Mouse (Mus musculus): ENCODE data around the gene BC034090. TPM values are rescaled to one million over a fixed set of nuclear protein-coding genes. Genes with fewer than 3 reads are reported as not detected.

The BC034090 gene
- total RNA-seq, 2 experiments from 2014 or later: 0.07 TPM; not detected in 1

DNA sequence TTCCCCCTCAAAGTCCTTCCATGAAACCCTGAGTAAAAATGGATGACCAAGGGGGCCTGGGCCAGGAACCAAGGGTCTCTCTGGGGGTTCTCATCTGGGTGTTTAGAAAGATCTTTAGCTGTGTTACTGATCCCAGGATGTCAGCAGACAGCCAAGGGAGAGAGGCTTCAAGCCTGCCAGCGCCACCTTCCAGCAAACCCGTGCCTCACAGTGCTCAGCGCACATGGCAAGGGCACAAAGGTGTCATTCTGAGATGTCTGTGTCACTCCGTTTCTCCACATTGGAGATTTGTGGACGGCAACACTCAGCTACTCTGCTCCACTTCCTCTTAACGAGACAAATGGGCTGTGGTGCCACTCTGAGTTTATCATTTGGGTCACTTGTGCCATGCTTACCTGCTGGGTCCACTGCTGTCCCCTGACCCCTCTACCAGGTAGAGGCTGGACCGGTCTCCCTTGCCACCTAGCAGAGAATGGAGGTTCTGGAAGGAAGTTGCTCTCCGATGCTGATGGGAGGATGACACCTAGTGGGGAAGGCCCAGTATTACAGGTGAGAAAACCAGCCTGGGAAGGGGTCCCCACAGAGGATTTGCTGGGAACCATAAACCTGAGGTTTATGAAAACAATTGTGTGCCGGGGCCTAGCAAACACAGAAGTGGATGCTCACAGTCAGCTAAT is 26.2 kb downstream of the BC034090 start:
- peak; percentile 57 for ATAC-seq (replicated peaks; ENCODE audit: poor library complexity)

DNA sequence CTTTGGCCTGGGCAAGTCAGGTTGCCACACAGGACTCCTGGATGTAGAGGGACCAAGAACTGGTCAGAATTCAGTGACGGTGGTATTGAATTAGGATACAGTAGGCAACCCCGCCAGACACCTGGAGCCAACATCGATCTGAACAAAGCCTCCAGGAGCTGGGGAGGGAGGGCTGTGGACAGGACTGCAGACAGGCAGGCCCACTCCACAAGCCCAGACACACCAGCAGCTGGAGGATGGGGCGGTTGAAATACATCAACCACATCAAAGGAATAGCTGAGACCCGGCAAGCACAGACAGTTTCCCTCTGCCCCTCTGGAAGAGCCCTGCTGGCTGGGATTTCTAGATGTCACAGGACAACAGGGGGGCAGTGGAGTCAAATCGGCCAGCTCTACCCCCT is 27.4 kb downstream of the BC034090 start:
- no peak for ATAC-seq (replicated peaks; ENCODE audit: poor library complexity)

DNA sequence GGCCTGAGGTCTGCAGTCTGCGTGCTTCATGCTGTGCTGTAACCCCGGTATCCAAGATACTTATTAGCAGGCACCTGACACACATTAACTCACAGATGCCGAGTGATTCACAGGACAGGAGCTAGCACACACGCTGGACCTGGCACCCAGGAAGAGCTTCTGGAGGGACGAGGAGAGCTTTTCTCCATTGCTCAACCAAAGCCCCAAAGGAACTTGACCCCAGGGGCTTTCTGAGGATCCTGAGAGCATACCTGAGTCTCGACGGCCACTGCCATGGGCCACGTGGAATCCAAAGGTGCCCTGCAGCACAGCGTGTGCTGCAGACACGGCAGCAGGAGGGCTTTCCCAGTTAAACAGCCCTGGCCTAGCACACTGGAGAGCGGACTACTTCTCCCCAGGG is 27.9 kb downstream of the BC034090 start:
- no peak for ATAC-seq (replicated peaks; ENCODE audit: poor library complexity)

DNA sequence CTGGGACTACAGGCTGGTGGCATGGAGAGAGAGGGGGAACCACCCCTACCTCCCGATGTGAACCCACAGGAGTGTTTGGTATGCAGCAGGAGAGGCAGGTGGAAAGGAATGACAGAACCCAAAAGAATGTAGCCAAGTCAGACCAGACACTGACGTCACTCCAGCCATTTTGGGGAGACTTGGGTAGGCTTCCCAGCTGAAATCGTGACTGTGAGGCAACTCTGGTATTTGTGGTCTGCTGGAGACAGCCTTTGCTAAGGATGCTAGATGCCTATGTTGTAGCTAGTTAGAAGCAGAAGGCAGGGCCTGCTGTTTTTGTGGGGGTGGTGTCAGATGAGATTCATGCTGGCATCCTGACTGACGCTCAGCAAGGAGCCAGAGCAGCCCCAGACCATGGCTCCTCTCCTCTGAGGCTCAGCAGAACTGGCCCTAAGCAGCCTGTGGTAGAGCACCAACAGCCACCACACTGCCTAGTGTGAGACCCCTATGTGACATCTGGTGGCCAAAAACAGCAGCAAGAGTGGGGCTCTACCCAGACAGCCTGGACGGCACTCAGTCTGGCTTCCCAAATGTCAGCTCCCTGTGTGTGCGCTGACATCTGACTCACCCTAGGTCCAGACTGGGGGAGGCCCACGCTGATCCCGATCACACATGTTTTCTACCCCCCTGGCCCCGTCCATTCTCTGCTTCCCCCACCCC is 29.0 kb downstream of the BC034090 start:
- ATAC-seq (replicated peaks; ENCODE audit: poor library complexity): no peak

DNA sequence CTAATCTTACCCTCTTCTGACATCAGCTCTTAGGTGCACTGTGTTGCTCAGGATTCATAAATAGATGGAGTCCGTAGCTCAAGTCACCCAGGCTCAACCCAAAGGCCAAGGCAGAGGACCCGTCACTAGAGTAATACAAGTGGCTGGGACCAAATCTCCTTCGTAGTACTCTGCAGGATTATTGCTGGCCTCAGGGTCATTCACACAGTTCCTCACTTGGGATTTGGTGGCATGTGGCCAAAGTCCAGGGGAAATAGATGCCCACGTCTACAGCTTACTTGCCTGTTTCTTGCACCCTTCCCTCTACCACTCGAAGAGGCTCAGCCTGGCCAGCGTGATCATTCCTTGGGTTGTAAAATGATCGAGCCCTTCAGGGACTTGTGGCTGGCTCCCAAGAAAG is 30.3 kb downstream of the BC034090 start:
- ATAC-seq (replicated peaks; ENCODE audit: poor library complexity): no peak

DNA sequence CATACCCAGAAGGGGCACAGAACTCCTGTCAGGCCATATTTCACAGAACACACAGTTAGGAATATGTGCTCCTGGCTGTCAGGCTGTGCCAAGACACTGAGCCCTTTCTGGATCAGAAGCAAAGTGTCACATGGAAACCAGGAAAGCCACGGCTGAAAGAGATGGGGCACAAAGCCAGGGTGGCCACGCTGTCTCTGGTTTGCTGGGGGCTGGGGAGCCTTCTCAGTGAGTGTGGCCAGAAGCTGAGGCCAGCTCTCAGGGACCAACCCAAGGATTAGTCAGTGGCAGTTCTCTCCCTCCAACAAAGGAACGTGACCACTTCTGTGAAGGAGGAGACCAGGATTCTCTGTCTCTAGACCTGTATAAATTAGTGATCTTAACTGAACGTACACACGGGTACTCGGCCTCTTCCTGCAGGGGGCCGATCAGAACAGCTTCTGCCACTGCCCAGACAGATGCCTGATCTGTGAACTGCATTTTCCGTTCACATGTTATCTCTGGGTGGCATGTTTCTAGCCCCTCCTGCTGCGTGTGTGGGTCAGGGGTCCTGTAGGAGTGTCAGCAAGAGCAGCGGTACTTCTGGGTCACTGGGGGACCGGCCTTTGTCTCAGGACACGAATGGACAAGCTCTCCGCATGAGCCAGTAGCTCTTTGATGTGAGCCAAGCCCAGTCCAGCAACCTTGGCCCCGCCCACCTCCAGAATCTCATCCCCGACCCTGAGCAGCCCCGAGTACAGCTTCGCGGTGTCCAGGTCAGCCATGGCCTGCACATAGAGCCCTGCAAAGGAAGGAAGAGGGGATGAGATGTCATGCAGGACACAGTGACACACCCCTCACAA is 31.1 kb downstream of the BC034090 start:
- ATAC-seq (replicated peaks; ENCODE audit: poor library complexity): no peak

DNA sequence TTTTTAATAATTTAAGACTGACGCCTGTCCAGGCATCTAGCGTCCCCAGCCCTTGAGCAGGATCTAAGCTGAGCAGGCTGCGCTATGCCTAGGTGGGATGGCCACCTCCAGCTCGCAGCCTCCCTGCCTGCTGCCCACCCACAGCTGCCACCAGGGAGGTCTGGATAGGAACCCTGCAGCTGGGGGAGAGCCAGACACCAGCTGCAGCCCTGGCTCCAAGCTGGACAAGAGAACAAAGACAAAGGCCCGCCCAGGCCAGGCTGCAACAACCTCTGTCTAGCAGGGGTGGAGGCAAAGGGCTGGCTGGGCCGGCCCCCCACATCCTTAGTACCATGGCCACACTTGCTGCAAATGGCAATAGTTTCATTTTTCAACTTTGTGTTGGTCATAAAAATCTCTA is 31.8 kb downstream of the BC034090 start:
- ATAC-seq (replicated peaks; ENCODE audit: poor library complexity): no peak

DNA sequence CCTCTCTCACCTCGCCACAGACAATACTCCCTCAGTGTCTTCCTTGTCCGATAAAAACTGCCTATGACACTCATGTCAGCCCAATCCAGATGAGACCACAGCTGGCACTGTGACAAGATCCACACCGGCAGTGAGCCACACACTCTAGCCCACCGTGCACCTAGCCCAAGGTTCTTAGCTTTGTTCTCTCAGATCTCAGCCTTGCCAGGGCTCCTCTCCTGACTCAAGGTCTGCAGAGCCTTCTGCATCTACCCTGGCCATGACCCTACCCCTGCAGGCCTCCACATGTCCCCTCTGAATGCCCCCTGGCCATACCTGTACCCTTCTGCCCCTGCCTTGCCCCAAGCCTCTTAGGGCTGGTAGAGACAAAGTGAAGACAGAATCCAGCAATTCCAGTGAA is 32.2 kb downstream of the BC034090 start:
- ATAC-seq (replicated peaks; ENCODE audit: poor library complexity): peak; percentile 12; the same call in 1 of the 2 replicates

DNA sequence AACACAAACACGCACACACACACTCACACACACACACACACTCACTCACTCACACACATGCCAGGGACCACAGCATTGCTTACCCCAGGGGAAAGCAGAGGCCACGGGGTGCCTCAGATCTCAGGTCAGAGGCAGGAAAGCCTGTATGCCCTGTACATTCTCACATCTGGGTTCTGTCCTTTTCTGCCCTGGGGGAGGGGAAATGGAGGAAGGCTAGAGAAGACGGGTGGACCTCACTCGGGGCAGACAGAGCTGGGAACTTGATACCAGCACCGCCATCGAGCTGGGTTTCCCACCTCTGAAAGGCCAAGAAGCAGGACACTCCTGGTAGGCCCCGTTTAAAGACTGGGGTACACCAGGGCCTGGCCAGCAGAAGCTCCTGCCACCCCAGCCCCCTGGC is 33.2 kb downstream of the BC034090 start:
- ATAC-seq (replicated peaks; ENCODE audit: poor library complexity): no peak

DNA sequence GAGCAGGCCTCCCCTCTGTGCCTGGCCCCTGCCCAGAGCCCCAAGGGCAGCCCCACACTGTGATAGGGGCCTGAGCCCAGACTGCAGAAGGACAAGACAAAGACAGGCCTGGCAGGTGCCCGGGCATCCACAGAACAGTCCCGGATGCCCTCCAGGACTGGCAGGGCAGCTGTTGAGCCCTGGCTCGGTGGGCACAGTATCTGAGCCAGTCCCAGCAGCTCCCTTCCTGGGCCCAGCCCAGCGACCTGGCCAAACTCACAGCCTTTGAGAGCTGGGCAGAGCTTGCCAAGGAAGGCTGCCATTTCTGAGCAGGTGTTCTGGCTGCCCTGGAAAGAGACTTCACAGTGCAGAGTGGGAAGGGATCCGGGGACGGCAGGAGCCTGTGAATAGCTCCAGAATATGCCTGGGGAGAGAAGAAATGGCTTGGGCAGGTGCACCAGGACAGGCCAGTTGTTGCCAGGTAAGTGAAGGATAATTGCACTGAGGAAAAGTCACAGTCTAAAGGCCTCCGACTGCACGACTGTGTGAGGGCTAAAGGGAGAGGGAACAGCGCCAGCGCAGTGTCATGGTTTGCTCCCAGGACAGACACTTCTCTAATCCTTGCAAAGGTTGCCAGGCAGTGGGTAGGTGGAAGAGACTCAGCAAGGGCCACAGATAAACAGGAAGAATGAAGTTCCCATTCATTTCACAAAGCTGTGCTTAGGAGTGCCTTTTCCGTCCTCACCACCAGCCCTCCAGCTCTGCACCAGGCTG is 34.1 kb downstream of the BC034090 start:
- peak; percentile 47 for ATAC-seq (replicated peaks; ENCODE audit: poor library complexity)

DNA sequence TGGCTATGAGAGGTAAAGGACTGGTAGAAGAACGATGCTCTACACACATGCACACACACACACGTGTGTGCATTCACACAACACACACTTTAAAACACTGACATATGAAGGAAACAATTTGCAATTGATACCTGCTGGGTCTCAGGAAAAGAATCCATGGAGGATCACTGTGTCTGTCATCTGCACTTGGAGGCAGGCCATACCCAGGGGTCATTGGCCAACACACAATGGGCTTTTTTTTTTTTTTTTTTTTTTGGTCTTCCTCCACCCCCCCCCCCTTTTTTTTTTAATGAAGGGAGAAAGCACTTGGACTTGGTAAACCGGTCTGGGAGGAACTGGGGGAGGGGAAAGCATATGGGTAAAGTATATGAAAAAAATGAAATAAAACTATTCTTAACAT is 36.4 kb downstream of the BC034090 start:
- ATAC-seq (replicated peaks; ENCODE audit: poor library complexity): no peak

DNA sequence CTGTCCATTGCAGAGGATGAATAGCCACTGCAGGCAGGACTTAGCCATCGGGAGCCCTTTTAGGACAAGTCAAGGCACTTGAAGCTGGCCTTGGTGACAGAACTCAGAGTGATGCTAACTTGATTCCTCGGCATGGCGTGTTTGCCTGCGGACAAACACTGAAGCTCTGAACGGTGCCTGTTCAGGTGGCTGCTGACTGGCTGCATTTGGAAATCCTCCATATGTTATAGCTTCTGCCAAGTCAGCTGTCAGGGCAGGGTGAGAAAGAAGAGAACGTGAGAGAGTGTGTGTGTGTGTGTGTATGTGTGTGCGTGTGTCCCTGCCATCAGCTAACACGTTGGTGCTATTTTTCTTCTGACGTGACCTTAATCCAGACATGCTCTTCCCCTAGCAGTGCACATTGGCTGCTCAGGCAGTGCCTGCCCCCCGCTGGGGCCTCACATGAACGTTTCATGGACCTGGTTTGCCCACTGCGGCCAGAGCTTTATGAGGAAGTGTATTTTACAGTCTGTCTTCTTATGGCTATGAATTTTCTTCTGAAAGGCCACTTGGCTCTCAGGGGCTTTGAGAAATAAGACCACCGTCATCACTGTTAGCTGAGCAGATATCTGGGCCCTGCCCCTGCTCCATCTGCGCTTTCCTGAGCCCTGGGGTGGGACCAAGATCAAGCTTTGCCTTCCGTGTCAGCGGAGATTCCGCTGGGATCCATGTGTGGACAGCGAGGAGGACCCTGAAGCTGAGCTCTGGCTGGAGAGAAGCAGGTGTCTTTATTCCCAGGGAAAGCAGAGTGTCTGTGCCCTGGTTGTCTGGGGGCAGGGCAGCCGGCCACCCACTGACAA is 38.2 kb downstream of the BC034090 start:
- peak; percentile 12; the same call in 1 of the 2 replicates for ATAC-seq (replicated peaks; ENCODE audit: poor library complexity)

DNA sequence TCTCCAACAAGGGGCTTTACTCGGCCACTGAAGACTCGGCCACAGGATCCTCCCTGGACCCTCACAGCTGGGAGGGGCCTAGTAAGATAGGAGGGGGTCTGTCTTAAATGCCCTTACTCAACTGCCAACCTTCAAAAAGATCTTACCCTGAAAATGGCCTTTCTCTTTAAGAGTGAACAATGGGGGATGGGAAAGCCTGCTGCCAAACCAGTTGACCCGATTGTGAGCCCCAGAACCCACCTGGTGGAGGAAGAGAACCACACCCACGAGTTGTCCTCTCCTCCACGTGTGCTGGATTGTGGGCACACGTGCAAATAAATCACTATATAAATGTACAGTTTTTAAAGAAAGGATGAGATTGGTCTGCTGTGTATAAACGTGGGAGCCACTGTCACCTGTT is 38.9 kb downstream of the BC034090 start:
- ATAC-seq (replicated peaks; ENCODE audit: poor library complexity): no peak

DNA sequence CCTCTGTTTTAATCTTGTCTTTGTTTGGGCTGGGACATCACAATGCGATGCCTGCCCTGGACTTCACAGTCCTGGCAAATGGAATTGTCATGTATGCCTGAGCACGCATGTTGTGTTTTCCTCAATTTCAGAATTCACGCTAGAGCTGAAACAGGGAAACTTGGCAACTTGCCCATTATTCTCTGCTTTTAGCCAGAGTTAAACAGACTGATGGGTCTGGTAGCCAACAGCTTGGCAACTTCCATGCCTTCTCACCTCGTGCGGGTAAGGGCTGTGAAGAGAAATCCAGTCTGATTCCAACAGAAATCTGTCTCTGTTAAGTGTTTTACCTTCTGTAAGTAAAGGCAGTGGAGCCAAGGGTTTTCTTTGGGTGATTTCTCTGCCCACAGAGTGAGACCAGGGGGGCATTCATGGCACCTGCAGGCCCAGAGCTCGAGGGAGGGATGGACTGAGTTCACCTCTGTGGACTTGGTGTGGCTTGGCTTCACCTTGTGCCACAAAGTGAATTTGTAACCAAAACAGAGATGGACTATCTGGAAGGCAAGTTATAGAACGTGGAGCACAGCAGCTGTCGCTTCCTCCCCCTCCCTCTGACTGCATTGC is 39.6 kb downstream of the BC034090 start:
- ATAC-seq (replicated peaks; ENCODE audit: poor library complexity): no peak

DNA sequence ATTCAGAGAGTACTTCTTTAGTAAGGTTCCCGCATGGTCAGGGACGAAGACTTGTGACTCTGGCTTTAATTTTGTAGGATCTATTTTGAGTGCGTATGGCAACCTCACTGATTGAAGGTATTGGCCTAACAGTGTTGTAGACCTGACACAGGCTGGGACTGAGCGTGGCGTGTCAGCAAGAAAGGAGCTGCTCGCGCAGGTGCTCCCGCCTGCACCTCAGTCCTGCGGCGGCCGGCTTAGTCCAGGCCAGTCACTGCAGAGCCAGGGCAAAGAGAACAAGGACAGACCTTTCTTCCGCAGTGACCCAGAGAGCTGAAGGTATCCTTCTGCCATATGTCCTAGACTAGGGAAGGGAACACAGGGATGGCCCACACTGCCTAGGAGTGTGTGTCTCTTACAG is 40.3 kb downstream of the BC034090 start:
- no peak for ATAC-seq (replicated peaks; ENCODE audit: poor library complexity)

DNA sequence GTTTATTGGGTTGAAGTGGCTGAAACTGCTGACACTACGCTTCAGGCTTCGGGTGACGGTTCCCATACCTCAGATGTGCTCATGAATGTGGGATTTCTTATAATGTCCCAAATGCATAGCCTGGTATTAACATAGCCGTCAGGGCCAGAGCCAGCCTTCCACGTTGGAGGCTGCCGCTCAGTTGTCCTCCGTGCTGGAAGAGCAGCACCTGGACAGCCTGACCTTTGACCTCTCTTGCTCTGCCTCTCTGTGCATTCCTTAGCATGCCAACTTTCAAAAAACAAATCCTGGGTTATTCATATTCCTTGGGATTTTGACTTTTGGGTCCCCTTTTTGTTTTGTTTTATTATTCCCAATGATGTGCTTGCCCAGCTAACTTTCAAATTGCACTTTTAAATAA is 41.1 kb downstream of the BC034090 start:
- no peak for ATAC-seq (replicated peaks; ENCODE audit: poor library complexity)

DNA sequence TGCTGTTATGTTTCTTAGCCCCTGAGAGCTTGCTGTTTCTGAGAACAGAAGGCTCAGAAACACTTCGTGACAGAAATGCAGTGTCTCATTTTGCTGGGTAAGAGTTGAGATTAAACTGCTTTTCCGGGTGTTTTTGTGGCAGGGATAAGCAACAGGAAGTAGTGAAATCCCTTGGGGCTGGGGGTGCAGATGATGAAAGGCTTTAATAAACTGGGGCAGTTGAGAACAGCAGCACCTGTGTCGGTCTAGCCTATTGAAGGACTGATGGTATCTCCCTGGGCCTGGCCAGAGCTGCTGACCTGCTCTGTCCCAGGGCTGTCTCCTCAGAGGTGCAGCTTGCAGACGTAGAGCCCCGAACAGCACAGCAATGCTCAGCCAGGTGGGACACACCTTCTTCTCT is 41.8 kb downstream of the BC034090 start:
- ATAC-seq (replicated peaks; ENCODE audit: poor library complexity): no peak

DNA sequence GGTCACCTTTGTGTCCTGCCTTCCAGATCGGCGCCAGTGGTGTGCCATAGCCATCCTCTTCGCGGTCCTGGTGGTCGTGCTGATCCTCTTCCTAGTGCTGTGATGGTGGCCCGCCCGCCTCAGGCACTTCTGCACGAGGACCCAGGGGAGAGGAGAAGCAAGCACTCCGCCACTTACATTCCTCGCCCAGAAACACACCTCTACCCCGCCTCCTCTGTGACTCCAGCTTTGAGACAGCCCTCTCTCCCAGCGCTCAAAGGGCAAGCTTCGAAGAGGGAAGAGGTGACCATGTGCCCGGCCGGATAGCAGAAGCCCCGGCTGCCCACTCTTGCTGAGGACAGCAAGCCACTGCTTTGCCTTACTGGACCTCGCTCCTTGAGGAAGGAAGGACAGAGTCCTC is 42.3 kb downstream of the BC034090 start:
- no peak for ATAC-seq (replicated peaks; ENCODE audit: poor library complexity)

DNA sequence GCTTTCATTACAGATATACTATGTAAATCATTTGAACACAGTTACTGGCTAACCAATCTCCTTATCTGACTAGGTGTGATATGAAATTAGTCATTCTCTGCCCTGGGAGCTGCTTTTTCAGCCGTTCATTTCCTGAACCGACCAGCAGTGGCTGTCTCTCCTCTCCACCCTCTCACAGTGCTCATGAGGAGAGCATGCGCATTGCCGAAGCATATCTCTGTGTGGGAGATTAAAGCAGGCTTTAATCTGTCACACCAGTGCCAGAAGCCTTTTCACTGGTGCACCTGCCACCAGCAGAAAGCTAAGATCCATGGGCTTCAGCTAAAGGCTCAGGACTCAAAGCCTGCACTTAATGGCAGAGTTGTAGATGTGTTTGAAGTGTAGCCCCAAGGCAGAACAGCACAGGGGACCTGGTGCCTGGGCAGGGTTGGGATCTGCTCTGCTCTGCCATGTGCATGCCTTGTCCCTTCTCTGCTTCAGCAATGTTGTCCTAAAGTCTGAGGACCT is 42.8 kb downstream of the BC034090 start:
- ATAC-seq (replicated peaks; ENCODE audit: poor library complexity): peak; percentile 86

DNA sequence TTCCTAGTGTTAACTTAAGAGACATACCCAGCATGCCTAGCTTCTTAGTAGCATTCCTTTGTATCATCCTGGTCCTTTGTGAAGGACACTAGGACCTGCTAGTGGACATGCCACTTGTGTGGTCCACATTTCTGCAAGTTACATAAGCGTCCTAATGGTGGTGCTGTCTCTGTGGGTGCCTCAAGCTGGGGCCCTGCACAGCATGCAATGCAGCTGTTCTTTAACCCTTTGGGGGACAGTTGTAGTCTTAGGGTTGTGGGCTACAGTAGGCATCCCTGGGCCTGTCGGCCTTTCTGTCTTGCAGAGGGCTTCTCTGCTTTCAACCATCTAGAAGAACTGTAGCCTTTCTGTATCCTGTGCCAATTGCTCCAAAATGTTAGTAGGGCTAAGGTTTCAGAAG is 43.3 kb downstream of the BC034090 start:
- peak; percentile 24; the same call in 1 of the 2 replicates for ATAC-seq (replicated peaks; ENCODE audit: poor library complexity)
